Mouse (Mus musculus) liver, adult 2 months (tissue): Measurements from ENCODE around the gene Casc3.

Experiments used
- CTCF ChIP-seq: fragments of 200-500 bp; IDR thresholded peaks from 2 replicates; pipeline ENCODE4 v1.5.1; 2011; ENCODE audit warnings: low read depth, low read length, control low read depth
- POLR2A ChIP-seq: fragments of 200-500 bp; IDR thresholded peaks from 2 replicates; pipeline ENCODE4 v1.6.1; 2011; ENCODE audit warnings: low read length, control low read depth; ENCODE audit not compliant: insufficient read depth; ENCODE audit errors: extremely low read depth

DNA sequence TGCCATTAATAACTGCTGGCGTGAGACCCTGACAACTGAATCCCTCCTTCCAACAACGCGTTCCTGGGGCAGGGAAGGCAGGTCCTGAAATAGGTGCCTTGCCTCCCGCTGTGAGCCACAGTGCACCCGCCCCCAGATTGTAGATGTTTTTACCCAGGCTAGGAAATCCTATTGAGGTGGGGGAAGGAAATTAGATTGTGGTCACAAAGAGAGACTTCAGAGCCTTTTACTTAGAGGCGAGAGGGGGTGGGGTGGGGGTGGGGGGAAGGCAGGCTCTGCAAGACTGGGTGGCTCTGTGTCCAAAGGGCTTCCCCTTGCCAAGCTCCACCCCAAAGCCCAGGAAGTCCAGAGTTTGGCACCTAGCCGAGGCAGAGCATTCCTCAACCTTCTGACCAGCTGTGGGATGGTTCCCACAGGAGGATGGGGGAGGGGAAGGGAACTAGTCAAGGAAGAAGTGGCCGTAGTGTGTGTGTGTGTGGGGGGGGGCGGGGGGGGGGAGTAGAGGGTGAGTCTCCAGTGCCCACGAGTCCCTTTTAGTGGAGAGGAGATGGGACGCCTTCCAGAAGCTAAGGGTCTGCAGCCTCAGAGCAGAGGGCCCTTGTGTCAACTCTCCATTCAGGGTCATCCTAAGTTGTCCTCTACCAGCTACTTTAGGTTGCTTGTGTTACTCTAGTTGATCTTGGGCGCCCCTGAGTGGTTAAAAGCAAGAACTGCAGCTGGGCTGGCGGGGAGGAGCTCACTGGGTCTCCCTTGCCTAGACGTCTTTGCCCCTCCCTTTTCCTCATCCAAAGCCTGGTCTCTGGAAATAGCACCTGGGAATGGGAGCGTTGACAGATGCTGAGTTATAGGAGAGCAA, 18.1 kb upstream of the Casc3 start:
- TF ChIP-seq CTCF (peak; percentile 86), POLR2A (peak; percentile 44; the same call in 1 of the 2 replicates)
